Mouse (Mus musculus): ENCODE data around the gene Hnf4a.
"Not testable (repeated sequence)": the region's sequence is repeated elsewhere in the genome, so short reads cannot be mapped to it uniquely, and the experiment has no call there.

Hnf4a gene

GRCm38 (mm10) chr2:163506300-163507004 lies at the start of gene Hnf4a:
Gene Hnf4a, plus strand, starts transcription at chr2:163506808.
- no peak for DNase-seq (ENCODE audit: low read depth, low spot score)

GRCm38 (mm10) chr2:163458539-163459265 lies 47.9 kb upstream of the Hnf4a start:
- no peak for DNase-seq (ENCODE audit: low read depth, low spot score)

DNA sequence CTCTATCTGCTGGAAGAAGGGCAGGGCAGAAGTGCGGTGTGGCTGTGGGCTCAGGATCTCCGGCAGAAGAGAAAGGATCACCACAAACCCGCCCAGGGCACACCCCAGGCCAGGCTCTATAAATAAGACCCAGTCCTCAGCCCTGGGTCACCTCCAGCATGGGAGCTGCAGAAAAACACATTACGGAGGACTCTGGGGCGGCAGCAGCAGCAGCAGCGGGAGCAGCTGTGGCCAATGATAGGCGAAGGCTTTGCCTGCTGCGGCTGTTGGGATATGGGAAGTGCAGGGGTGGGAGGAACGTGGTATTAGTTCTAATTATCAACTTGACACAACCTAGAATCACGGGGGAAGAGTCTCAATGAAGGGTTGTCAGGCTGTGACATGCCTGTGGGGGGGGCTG lies 47.2 kb upstream of the Hnf4a start:
- DNase-seq (ENCODE audit: low read depth, low spot score), result no peak

- no peak for DNase-seq (ENCODE audit: low read depth, low spot score)
Observed at GRCm38 (mm10) chr2:163460622-163461021, 46.0 kb upstream of the Hnf4a start.

GRCm38 (mm10) chr2:163461307-163461706 lies 45.3 kb upstream of the Hnf4a start:
- not testable (repeated sequence) for DNase-seq (ENCODE audit: low read depth, low spot score)

GRCm38 (mm10) chr2:163462386-163462785 lies 44.2 kb upstream of the Hnf4a start:
- DNase-seq (ENCODE audit: low read depth, low spot score), result no peak

DNA sequence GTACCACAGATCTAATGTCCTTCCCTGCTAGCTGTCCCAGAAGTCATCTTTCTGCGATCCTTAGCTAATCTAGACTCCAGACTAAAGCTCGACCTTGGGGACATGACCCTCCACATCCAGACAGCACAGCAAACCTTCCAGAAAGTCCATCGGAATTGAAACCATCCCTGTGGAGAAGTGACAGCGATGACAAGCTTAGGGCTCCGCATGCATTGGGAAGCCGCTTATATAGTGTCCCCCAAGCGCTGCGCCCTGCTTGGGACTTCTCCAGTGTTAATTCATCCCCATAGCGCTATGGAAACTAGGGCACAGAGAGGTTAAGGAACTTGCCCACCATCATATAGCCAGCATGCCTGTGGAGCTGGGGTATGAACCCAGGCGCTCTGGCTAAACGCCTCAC lies 43.8 kb upstream of the Hnf4a start:
- no peak for DNase-seq (ENCODE audit: low read depth, low spot score)

DNA sequence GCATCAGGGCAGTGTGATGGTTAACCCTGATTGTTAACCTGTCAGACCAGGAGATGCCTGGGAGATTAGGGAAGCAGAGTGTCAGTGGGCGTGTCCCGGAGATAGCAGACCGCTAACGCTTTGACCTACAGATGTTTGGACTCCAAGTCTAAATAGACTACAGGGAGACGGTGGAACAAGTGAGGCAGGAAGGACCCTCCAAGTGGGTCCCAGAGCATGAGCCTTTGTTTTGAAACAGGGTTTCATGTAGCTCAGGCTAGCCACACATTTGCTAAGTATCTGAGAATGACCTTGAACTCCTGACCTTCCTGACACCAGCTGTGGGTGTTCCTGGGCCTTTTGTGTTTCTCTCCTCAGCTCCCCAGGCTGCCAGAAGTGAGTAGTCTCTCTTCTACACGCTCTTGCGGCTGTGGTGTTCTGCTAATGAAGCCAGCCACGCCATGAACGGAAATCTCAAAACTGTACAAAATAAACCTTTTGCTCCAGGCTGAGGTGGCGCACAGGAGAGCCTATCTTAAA lies 43.3 kb upstream of the Hnf4a start:
- DNase-seq (ENCODE audit: low read depth, low spot score), result no peak

- DNase-seq (ENCODE audit: low read depth, low spot score), result no peak
Observed at GRCm38 (mm10) chr2:163463998-163464397, 42.6 kb upstream of the Hnf4a start.

DNA sequence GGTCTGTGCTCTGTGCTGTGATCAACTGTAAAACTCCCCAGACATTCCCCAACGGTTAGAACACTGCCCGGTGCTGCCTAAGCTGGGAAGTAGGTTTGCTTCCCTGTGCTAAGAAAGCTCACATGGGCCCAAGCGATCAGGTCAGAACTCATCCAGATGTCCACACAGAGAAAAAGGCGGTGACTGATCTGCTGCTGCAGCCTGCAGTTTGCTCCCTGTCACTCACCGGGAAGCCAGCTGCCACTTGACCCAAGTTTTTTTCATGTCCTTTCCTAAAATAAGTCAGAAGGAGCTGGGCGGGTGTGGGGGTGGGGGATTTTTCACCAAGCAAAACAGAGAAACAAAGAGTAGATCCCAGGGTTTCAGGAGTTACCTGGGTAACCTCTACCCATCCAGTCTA lies 42.0 kb upstream of the Hnf4a start:
- no peak for DNase-seq (ENCODE audit: low read depth, low spot score)

DNA sequence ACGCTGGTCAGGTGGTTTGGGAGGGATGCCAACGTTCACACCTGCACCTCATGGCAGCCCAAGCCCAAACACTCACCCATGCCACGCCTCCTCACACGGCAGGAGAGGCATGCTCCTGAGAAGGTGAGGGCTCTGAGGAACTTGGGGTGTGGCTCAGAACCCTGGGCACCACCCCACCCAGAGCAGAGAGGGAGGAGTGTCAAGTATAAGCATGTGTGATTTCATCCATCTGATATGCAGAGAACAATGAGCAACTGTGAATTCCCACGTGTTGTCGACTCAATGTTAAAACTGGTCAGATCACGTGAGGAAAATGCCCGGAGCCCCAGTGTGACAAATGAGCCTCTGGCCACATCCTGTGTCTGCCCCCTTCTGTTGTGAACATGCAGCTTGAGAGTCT lies 39.8 kb upstream of the Hnf4a start:
- no peak for DNase-seq (ENCODE audit: low read depth, low spot score)

DNA sequence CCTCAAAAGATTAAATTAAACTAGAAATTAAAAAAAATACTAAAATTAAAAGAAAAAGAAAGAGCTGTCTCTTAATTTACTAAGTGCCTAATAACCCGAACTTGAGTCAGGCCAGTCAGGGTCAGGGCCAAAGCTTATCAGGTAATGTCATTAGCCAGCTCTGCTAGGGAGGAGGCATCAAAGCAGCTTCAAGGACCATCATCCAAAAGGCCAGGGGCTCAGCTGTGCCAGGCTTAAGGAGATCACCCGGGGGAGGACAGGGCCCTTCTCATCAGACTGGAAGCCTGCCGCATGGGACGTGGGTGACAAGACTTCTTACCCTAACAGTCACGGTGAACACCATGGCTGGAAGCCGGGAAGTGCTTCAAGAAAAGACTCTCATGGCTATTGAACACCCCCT lies 39.0 kb upstream of the Hnf4a start:
- no peak for DNase-seq (ENCODE audit: low read depth, low spot score)

- no peak for DNase-seq (ENCODE audit: low read depth, low spot score)
Observed at GRCm38 (mm10) chr2:163468866-163469265, 37.7 kb upstream of the Hnf4a start.

- no peak for DNase-seq (ENCODE audit: low read depth, low spot score)
Observed at GRCm38 (mm10) chr2:163469711-163470110, 36.9 kb upstream of the Hnf4a start.

DNA sequence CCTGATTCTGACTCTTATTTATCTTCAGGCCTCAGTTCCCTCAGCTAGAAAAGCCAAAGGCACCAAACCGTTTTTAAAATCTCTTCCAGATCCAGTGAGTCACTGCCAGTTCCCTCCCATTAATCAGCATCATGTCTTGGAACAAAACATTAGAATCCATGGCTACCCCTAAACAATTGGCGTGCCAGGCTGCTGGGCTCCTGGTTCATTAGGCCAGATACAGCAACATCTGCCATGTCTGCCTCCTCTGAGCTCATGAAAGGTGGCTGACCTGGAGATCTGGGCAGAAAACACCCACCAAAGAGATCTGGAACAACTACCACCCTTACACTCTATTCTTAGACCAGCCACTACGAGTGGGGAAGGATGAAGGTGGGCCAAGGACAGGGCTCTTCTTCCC lies 35.5 kb upstream of the Hnf4a start:
- DNase-seq (ENCODE audit: low read depth, low spot score), result no peak

- no peak for DNase-seq (ENCODE audit: low read depth, low spot score)
Observed at GRCm38 (mm10) chr2:163471710-163472465, 34.7 kb upstream of the Hnf4a start.

DNA sequence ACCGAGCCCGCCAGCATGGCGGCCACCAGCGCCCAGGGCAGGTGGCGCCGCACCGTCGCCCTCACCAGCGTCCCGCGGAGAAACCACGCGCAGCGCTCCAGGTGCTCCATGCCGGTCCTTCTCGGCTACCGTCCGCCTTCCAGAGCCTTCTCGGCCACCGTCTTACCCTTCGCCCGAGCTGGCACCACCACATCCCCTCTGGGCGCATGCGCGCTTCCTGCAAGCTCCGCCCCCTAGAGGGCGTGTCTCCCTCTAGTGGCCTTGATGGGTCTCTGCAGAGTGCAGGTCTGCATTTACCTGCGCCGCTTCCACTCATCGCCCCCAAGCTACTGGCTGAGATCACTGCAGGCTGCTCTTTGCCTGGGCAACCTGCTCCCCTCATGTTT lies 34.1 kb upstream of the Hnf4a start, which contains the start of gene Fitm2:
TSS of gene Fitm2 (minus strand) at position 164 of the 386 bp plus-strand sequence.
- peak; percentile 92 for DNase-seq (ENCODE audit: low read depth, low spot score)

DNA sequence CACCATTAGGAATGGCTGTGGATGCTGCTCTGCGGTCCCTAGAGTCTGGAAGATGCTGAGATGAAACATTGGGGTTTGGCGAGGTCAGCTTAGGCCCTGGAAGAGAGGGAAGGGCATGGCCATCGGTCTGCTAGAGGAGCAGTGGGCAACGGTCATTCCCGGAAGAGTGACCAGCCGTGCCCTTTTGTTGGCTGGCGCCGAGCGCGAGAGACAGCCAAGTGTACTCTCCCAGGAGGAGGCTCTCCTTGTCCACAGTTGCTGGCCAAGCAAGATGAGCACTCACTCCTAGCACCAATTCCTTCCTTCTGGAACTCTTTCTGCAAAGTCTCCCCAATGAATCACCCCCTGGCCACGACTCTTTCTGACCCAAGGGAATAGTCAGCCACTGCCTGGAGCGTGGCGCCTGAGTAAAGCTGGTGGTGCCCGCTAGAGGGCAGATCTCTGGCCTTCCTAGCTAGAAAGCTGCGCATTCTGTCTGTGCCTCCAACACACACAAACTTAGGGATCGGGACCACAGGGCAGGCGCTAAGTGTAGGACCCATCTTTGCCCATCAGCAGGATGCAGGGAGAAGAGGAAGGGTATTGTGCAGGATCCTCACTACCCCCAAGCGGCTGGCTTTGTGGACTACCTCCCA lies 26.3 kb upstream of the Hnf4a start:
- no peak for DNase-seq (ENCODE audit: low read depth, low spot score)

GRCm38 (mm10) chr2:163481539-163482029 lies 25.0 kb upstream of the Hnf4a start:
- DNase-seq (ENCODE audit: low read depth, low spot score), result no peak

GRCm38 (mm10) chr2:163487360-163487759 lies 19.2 kb upstream of the Hnf4a start:
- DNase-seq (ENCODE audit: low read depth, low spot score), result no peak

- DNase-seq (ENCODE audit: low read depth, low spot score), result no peak
Observed at GRCm38 (mm10) chr2:163489725-163490291, 16.8 kb upstream of the Hnf4a start.

Measured in telencephalon, adult 2 months (tissue).